Mouse (Mus musculus): ENCODE measurements at regions not wholly inside any gene's neighbourhood (a gene's known extent, or its start where the extent isn't known, plus 50 kb on each side); places are given as distances from the start of the nearest gene placed in this dataset.

- peak; percentile 46 for DNase-seq (ENCODE audit: extremely low read depth, insufficient read length, low spot score)
Observed at GRCm38 (mm10) chr2:144123395-144124034, 90.7 kb downstream of the Banf2 start.

GRCm38 (mm10) chr2:144127082-144128037, 94.5 kb downstream of the Banf2 start:
- no peak for DNase-seq (ENCODE audit: extremely low read depth, insufficient read length, low spot score)

- DNase-seq (ENCODE audit: extremely low read depth, insufficient read length, low spot score) = no peak
Observed at GRCm38 (mm10) chr2:144128038-144128402, 95.2 kb downstream of the Banf2 start.

- DNase-seq (ENCODE audit: extremely low read depth, insufficient read length, low spot score) = no peak
Observed at GRCm38 (mm10) chr2:144128527-144128926, 95.7 kb downstream of the Banf2 start.

- DNase-seq (ENCODE audit: extremely low read depth, insufficient read length, low spot score) = no peak
Observed at GRCm38 (mm10) chr2:144133806-144134574, 101.1 kb downstream of the Banf2 start.

GRCm38 (mm10) chr2:144134575-144134958, 101.7 kb downstream of the Banf2 start:
- DNase-seq (ENCODE audit: extremely low read depth, insufficient read length, low spot score) = peak; percentile 16

GRCm38 (mm10) chr2:144135586-144135985, 102.7 kb downstream of the Banf2 start:
- no peak for DNase-seq (ENCODE audit: extremely low read depth, insufficient read length, low spot score)

- peak; percentile 49 for DNase-seq (ENCODE audit: extremely low read depth, insufficient read length, low spot score)
Observed at GRCm38 (mm10) chr2:144143620-144144384, 110.9 kb downstream of the Banf2 start.

GRCm38 (mm10) chr2:144144486-144145136, 111.8 kb downstream of the Banf2 start:
- no peak for DNase-seq (ENCODE audit: extremely low read depth, insufficient read length, low spot score)

GRCm38 (mm10) chr2:144156456-144157211, 113.8 kb upstream of the Mgme1 start:
- DNase-seq (ENCODE audit: extremely low read depth, insufficient read length, low spot score) = no peak

GRCm38 (mm10) chr2:144157343-144157742, 113.1 kb upstream of the Mgme1 start:
- DNase-seq (ENCODE audit: extremely low read depth, insufficient read length, low spot score) = no peak

- no peak for DNase-seq (ENCODE audit: extremely low read depth, insufficient read length, low spot score)
Observed at GRCm38 (mm10) chr2:144158256-144158655, 112.2 kb upstream of the Mgme1 start.

GRCm38 (mm10) chr2:144159854-144160331, 110.6 kb upstream of the Mgme1 start:
- peak; percentile 60 for DNase-seq (ENCODE audit: extremely low read depth, insufficient read length, low spot score)

GRCm38 (mm10) chr2:144160434-144160833, 110.0 kb upstream of the Mgme1 start:
- no peak for DNase-seq (ENCODE audit: extremely low read depth, insufficient read length, low spot score)

- no peak for DNase-seq (ENCODE audit: extremely low read depth, insufficient read length, low spot score)
Observed at GRCm38 (mm10) chr2:144161852-144162251, 108.6 kb upstream of the Mgme1 start.

- peak; percentile 56 for DNase-seq (ENCODE audit: extremely low read depth, insufficient read length, low spot score)
Observed at GRCm38 (mm10) chr2:144164102-144164501, 106.4 kb upstream of the Mgme1 start.

GRCm38 (mm10) chr2:144164986-144165821, 105.3 kb upstream of the Mgme1 start:
- peak; percentile 96 for DNase-seq (ENCODE audit: extremely low read depth, insufficient read length, low spot score)

- DNase-seq (ENCODE audit: extremely low read depth, insufficient read length, low spot score) = no peak
Observed at GRCm38 (mm10) chr2:144166102-144166750, 104.2 kb upstream of the Mgme1 start.

All from 3134 (cell line).